Mouse (Mus musculus) heart, embryonic 12.5 days (tissue): ENCODE results near the gene H2-T24. TPM values are rescaled to one million over a fixed set of nuclear protein-coding genes. Genes with fewer than 3 reads are reported as not detected.

Experiments used
- ATAC-seq: fragments of 200-750 bp; cut with Nextera tagmentation; 2 replicates; pipeline ENCODE4 v1.8.0; 2017; ENCODE audit warnings: moderate TSS enrichment, moderate library complexity; ENCODE audit not compliant: insufficient number of reproducible peaks, low FRiP score
- H3K27ac ChIP-seq: fragments of 300-500 bp; sonication (generic); 2 replicates; pipeline ENCODE4 v1.5.1; 2016; ENCODE audit warnings: mild to moderate bottlenecking, moderate library complexity; ENCODE audit not compliant: poor library complexity, severe bottlenecking
- H3K27me3 ChIP-seq: fragments of 300-500 bp; sonication (generic); replicated peaks from 2 replicates; pipeline ENCODE4 v1.6.1; 2016; ENCODE audit warnings: mild to moderate bottlenecking, moderate library complexity
- H3K36me3 ChIP-seq: fragments of 300-500 bp; sonication (generic); 2 replicates; pipeline ENCODE4 v1.6.1; 2016; ENCODE audit warnings: mild to moderate bottlenecking, moderate library complexity
- H3K4me1 ChIP-seq: fragments of 300-500 bp; sonication (generic); replicated peaks from 2 replicates; pipeline ENCODE4 v1.6.1; 2016; ENCODE audit warnings: mild to moderate bottlenecking
- H3K4me2 ChIP-seq: fragments of 300-500 bp; sonication (generic); 2 replicates; pipeline ENCODE4 v1.6.1; 2016; ENCODE audit warnings: mild to moderate bottlenecking, moderate library complexity
- H3K4me3 ChIP-seq: fragments of 300-500 bp; sonication (generic); 2 replicates; pipeline ENCODE4 v1.5.1; 2016; ENCODE audit warnings: mild to moderate bottlenecking
- H3K9ac ChIP-seq: fragments of 300-500 bp; sonication (generic); 2 replicates; pipeline ENCODE4 v1.6.1; 2016; ENCODE audit warnings: mild to moderate bottlenecking, moderate library complexity
- H3K9me3 ChIP-seq: fragments of 300-500 bp; sonication (generic); replicated peaks from 2 replicates; pipeline ENCODE4 v1.6.1; 2016; ENCODE audit warnings: mild to moderate bottlenecking, moderate library complexity
- WGBS: fragments of 180-500 bp; shearing (Covaris S2); methylation state at CpG from one replicate; pipeline ENCODE4 v1.1.7; 2016; 5-methylcytosine and 5-hydroxymethylcytosine counted together
- polyA plus RNA-seq: library from polyadenylated mRNA; unstranded; fragments of >200 nt; fragmentation: Nextera tagmentation; extraction: Ambion mirVana; gene quantifications from 2 replicates; pipeline ENCODE4 v1.2.1, GENCODE M21; 2016

H2-T24 gene
- polyA plus RNA-seq, 1 experiment from 2014 or later = 3.9 TPM

DNA sequence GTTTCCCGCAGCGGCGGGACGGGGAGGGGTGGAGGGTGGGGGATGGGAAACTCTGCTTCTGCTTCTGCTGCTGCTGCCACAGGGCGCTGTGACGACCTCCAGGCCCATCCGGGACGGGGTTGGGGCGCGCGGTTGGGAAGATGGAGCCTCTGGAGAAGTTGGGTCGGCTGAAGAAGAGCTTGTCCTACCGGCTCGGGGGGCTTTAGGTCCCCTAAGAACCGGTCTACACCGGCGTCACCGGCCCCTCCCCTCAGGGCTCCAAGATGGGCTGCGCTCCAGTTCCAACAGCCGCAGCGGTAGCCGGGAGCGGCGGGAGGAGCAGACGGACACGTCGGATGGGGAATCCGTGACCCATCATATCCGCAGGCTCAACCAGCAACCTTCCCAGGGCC is 40.0 kb downstream of the H2-T24 start:
- no peaks in the 10 kb centered on the region for H3K27me3 ChIP-seq
- peaks cover 16% of the 10 kb centered on the region for H3K4me1 ChIP-seq
- H3K4me2 ChIP-seq = peak overlapping the region; percentile 70
- H3K27ac ChIP-seq = peak overlapping the region; percentile 96
- H3K4me3 ChIP-seq = peak overlapping the region; percentile 79
- no peaks in the 10 kb centered on the region for H3K9me3 ChIP-seq
- WGBS = under 1% methylated on average over 29 of the region's 29 CpGs
- H3K36me3 ChIP-seq = peaks cover 49% of the 10 kb centered on the region
- peak overlapping the region; percentile 86 for H3K9ac ChIP-seq
- peak; percentile 33 for ATAC-seq

DNA sequence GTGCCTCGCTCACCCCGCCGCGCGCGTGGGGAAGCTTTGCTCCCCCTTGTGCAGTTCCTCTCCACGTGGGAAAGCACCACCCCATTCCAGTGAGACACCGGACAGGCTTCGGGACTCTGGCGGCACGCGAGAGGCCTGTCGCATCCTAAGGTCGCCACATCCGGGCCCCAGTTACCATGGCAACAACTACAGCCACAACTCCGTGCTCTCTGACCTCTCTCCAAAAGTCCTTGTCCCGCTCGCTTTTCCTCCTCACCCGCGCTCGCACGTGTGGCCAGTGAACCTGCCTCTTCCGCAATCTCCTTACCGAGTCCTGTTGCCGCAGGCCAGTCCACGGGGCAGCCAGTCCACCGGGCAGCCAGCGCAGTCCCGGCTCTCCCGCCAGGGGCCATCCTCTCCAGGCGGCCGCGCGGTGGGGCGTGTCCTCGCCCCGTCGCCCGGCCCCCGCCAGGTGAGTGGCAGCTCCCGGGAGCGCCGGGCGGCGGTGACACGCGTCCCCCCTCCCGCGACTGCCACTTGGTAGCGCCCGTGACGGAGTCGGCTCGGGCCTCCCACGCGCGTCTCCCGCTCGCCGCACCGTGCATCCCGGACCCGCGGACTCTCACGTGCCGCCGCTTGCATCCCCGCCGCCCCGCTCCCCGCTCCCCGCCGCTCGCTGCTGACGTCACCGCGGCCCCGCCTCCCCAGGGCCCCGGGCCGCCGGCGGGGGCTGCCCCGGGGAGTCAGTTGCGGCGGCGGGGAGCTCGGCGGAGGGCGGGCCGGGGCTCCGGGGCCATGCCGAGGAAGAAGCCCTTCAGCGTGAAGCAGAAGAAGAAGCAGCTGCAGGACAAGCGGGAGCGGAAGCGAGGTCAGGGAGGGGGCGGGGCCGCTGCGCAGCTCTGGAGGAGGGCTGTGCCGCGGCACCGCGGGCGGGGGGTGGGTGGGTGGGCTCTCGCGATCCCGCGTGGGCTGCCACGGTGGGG is 40.7 kb downstream of the H2-T24 start, which contains the start of the genes Gnl1 and Prr3:
Gene Gnl1 (plus strand): TSS at position 451 of the 962 bp plus-strand sequence.
Gene Prr3 (minus strand): TSS at position 836 of the 962 bp plus-strand sequence.
- WGBS = under 1% methylated on average over 97 of the region's 109 CpGs
- Histone ChIP-seq H3K27ac (peak within 1 kb of the TSS; percentile 96), H3K27me3 (no peaks in the 10 kb centered on the region), H3K36me3 (peaks cover 46% of the 10 kb centered on the region), H3K4me2 (peak within 1 kb of the TSS; percentile 70), H3K4me1 (peaks cover 16% of the 10 kb centered on the region), H3K4me3 (peak within 1 kb of the TSS; percentile 79), H3K9ac (peak within 1 kb of the TSS; percentile 86), H3K9me3 (no peaks in the 10 kb centered on the region)
- peak; percentile 91 for ATAC-seq

DNA sequence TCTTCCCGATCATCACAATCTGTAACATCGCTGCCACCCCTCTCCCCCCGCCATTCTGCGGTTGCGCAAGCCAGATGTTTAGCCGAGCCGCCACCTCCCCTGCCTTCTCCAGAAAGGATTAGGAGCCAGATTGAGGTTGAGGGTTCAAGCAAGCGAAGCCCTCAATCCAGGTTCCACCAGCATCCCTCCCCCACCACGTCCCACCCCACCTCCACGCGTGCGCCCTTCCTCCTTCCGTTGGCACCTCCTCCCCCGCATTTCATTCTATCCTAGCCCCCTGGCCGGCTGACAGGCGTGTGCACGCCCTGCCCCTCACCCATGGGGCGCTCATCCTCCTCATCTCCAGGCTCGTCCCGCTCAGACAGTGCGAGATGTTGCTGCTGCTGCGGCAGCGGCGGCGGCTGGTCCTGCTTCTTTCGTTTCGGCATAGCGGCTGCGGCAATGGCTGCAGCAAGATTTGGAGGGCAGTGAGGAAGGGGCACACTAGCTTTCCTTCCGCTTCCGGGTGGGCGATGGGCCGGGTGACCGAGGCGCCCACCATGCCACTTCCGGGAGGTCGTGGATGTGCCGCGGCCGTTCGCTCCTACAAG is 41.5 kb downstream of the H2-T24 start:
- H3K4me1 ChIP-seq = peaks cover 16% of the 10 kb centered on the region
- H3K4me2 ChIP-seq = peak overlapping the region; percentile 70
- WGBS = under 1% methylated on average over 39 of the region's 41 CpGs
- peak; percentile 59 for ATAC-seq
- peak overlapping the region; percentile 96 for H3K27ac ChIP-seq
- H3K36me3 ChIP-seq = peaks cover 47% of the 10 kb centered on the region
- H3K9me3 ChIP-seq = no peaks in the 10 kb centered on the region
- peak overlapping the region; percentile 86 for H3K9ac ChIP-seq
- H3K27me3 ChIP-seq = no peaks in the 10 kb centered on the region
- peak overlapping the region; percentile 79 for H3K4me3 ChIP-seq

DNA sequence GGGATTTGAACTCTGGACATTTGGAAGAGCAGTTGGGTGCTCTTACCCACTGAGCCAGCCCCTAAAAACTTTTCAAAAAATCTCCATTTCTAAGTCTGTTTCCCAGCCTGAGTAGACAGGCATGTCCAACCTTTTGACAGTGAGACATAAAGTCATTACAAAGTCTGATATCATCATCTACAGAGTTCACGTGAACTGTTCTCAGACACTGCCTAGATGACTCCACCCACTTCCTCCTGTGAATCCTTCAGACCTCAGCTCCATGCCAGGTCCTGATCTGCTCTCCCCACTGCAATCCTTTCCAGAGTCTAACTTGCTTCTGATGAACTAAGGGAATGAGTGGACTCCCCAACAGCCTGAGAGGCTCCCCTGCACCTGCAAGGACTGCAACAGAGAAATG is 48.2 kb downstream of the H2-T24 start:
- H3K4me1 ChIP-seq = peaks cover 17% of the 10 kb centered on the region
- no peak overlapping the region for H3K9ac ChIP-seq
- WGBS = 59% methylated on average over 1 of the region's 1 CpGs
- ATAC-seq = no peak
- no peaks in the 10 kb centered on the region for H3K27me3 ChIP-seq
- H3K9me3 ChIP-seq = no peaks in the 10 kb centered on the region
- H3K36me3 ChIP-seq = peaks cover 39% of the 10 kb centered on the region
- H3K4me2 ChIP-seq = no peak overlapping the region
- no peak overlapping the region for H3K27ac ChIP-seq
- H3K4me3 ChIP-seq = no peak overlapping the region

DNA sequence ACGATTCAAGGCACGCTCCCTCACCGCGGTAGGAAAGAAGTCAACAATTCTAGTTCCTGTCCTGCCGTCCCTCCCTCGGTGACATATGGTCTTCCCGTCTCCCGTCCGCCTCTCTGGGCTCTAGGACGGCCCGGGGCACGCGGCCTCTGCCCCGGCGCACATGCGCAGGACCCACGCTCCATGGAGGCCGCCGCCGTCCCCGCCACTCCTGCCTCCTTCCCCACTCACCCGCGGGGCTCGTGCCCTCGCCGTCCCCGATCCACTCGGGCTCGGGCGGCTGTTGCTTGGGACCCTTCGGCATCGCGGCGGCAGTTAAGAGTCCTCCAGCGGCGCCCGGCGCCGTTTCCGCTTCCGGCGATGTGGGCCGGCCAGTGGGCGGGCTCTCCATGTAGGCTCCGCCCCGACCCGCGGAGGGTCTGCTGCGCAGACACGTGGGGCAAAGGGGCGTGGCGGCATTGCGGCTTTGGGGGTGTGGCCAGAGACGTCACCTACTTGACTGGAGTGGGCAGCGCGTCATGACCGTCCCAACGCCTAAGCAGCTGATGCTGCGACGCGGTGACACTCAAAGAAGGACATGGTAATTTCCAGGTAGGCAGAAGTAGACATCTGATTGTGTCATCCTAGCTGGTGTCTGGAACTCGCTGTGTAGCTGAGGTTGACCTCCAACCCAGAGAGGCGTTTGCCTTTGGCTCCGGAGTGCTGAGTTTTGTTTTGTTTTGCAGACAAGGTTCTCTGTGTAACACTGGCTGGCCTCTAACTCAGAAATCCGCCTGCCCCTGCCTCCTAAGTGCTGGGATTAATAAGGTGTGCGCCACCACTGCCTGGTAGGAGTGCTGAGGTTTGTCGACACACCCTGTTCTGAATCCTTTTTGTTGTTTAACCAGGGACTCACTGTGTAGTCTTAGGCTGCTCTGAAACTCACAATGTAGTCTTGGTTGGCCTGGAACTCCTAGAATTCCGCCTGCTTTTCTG is 50.7 kb downstream of the H2-T24 start, which contains the start of gene Abcf1:
Gene Abcf1 (minus strand): TSS at position 344 of the 972 bp plus-strand sequence.
- under 1% methylated on average over 68 of the region's 68 CpGs for WGBS
- peaks cover 35% of the 10 kb centered on the region for H3K36me3 ChIP-seq

DNA sequence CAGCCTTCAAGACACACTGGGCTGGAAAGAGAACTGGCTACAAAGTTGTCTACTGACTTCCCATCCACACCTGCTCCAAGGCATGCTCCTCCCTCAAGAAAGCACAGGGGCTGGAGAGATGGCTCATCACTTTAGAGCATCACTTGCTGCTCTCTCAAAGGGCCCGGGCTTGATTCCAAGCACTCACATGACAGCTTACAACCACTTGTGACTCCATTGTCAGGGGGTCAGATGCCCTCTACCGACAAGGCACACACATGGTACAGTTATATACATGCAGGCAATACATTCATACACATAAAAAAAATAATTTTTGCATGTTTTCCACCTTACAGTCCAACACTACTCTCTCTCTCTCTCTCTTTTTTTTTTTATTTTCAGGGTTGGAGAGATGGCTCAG is 52.7 kb downstream of the H2-T24 start:
- H3K9me3 ChIP-seq = no peaks in the 10 kb centered on the region
- no peak overlapping the region for H3K4me2 ChIP-seq
- H3K36me3 ChIP-seq = peaks cover 36% of the 10 kb centered on the region
- peaks cover 17% of the 10 kb centered on the region for H3K4me1 ChIP-seq
- no peak overlapping the region for H3K4me3 ChIP-seq
- ATAC-seq = no peak
- 89% methylated on average over 2 of the region's 2 CpGs for WGBS
- H3K9ac ChIP-seq = no peak overlapping the region
- no peak overlapping the region for H3K27ac ChIP-seq
- no peaks in the 10 kb centered on the region for H3K27me3 ChIP-seq

More for the DNA sequence above, 50.7 kb downstream of the H2-T24 start, which contains the start of gene Abcf1:
- Histone ChIP-seq H3K4me2 (peak within 1 kb of the TSS; percentile 84), H3K4me1 (peaks cover 17% of the 10 kb centered on the region), H3K27me3 (no peaks in the 10 kb centered on the region), H3K4me3 (peak within 1 kb of the TSS; percentile 66), H3K9me3 (no peaks in the 10 kb centered on the region), H3K27ac (peak within 1 kb of the TSS; percentile 78), H3K9ac (peak within 1 kb of the TSS; percentile 74)
- ATAC-seq = peak; percentile 99

DNA sequence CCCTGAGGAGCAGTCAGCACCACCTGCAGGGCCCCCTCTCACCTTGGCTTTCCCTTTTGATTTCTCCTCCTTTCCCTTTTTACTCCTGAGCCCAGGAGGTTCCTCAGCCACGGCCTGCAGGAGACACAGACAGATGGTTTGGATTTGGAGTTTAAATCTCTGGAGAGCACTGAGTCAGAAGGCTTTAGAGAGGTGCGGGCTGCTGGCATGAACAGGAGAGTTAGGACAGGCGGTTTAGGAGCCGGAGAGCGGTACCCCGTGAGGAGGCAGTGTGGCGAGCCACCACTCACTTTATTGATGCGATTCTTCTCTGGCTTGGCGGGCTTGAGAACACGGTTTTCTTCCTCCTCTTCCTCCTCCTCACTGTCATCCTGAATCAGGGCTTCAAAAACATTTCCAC is 57.1 kb downstream of the H2-T24 start:
- H3K9ac ChIP-seq = no peak overlapping the region
- H3K36me3 ChIP-seq = peaks cover 74% of the 10 kb centered on the region
- 94% methylated on average over 10 of the region's 10 CpGs for WGBS
- peaks cover 7% of the 10 kb centered on the region; the same call in 1 of the 2 replicates for H3K4me1 ChIP-seq
- H3K27me3 ChIP-seq = no peaks in the 10 kb centered on the region
- no peak overlapping the region for H3K4me2 ChIP-seq
- H3K27ac ChIP-seq = no peak overlapping the region
- no peak for ATAC-seq
- H3K4me3 ChIP-seq = no peak overlapping the region
- no peaks in the 10 kb centered on the region for H3K9me3 ChIP-seq

DNA sequence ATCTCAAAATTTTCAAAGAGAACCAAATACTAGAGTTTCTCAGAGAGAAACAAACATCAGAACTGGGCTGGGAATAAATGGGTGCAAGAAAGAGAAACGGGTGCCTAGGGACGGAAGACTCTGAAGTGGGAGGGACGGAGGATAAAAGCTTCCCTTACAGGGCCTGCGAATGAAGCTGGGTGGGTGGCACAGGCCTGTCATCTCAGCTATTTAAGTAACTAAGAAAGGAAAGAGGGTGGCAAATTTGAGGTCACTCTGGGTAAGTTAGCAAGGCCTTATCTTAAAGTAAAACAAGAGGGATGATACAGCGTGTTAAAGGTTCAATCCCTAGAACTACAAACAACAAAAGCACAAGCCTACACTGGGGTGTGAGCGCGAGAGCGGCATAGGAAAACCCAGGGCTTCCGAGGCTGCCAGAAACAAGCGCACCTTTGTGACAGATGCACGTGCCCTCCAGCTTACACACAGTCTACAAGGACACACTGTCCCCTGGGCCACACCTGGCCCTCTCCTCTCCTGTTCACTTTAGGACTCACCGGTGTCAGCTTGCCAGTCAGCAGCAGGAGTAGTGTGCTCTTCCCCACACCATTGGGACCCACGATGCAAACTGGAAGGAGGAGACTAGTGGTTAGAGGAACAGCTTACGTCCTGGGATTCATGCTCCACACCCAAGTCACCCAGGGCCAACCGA is 61.7 kb downstream of the H2-T24 start:
- no peaks in the 10 kb centered on the region for H3K4me1 ChIP-seq
- 93% methylated on average over 15 of the region's 15 CpGs for WGBS
- no peaks in the 10 kb centered on the region for H3K27me3 ChIP-seq
- H3K27ac ChIP-seq = no peak overlapping the region
- no peak overlapping the region for H3K4me2 ChIP-seq
- ATAC-seq = no peak
- H3K9me3 ChIP-seq = no peaks in the 10 kb centered on the region
- H3K4me3 ChIP-seq = no peak overlapping the region
- H3K9ac ChIP-seq = no peak overlapping the region
- peaks cover 88% of the 10 kb centered on the region for H3K36me3 ChIP-seq
